Mouse (Mus musculus): ENCODE data around the gene Csn2.

Csn2 gene

DNA sequence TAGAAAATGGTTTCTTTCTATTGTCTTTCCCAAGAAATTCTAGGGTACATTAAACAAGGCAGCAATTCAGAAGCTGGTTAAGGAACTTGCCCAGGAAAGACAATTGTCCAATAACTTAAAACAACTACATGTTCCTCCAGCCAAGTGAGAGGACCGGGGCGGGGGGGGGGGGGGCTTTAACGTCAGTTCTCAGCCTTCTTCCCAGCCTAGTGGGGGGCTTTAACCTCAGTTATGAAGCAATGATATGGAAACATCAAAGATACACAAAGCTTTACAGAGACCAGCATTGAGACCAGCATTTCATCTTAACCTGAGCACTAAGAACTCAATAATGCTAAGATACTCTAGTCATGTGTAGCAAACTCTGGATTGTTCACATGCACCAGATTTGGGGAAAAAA lies at the start of gene Csn2:
TSS of gene Csn2 (minus strand) at position 101 of the 400 bp plus-strand sequence.
- DNase-seq, result no peak

DNA sequence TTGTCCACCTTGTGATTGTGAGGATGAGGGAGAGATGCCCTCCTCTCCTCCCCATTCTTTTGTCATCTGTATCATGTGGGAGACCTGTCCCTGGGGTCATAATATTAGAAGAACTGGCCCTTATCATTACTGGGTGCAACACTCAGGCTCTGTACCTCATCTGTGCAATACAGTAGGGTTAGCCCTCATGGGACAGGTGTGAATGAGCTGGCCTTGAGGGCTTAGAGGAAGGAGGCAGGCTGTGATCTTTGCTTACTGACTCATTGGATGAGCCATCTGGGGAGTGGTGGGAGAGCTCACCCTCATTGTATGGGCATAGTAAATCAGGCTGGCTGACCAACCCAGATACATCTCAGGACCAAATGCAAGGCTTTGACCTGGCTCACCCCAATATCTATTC lies 35.4 kb upstream of the Csn2 start:
- DNase-seq, result no peak

DNA sequence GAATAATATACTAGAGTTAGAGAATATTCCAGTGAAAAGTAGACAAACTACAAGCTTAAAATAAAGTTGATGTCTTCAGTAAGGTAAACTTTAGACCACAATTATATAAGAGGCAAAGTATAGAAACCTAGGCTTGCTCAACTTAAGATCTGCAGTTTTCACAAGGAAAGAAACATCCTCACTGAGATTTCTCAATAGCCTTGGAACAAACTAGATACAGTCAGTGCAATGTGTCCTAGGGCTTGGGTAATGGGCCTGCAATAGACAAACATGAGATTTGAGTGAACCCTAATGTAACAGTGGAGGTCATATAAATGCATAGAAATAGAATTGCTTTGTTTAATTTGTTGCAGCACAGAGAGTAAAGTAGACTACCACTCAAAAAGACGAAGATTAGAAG lies 6.5 kb upstream of the Csn2 start:
- DNase-seq, result no peak

DNA sequence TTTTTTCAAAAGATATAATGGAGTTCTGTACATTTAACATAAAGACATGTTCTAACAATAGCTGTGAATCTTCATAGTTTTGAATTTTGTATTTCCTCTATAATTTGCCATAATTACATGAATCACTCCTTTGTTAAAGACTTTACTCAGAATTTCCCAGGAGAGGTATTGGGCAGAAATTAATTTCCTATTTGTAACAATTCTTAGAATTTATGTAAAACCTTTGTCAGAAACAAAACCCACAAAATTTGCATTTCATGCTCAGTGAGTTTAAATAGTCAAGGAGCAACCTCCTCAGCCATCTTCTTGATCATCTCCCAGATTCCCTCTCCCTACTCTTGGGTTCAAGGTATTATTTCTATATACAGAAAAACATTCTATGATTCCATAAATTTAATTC lies 33.5 kb downstream of the Csn2 start, which contains the start of gene Csn1s1:
TSS of gene Csn1s1 (plus strand) at position 301 of the 400 bp plus-strand sequence.
- no peak for DNase-seq

DNA sequence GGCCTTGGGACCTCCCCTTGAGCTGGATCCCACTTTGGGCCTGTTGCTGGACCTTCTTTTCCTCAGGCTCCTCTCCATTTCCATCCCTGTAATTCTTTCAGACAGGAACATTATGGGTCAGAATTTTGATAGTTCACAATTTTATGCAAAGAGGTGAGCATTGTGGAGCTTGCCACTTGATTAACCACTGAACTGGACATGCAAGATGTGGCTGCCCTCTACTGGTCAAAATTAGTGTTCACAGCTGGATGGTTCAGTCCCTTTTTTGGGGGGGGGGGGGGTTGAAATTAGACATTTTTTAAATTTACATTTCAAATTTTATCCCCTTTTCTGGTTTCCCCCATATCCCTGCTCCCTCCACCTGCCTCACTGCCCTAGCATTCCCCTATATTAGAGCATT lies 56.6 kb downstream of the Csn2 start:
- no peak for DNase-seq
